Mouse (Mus musculus) midbrain, embryonic 11.5 days (tissue): ENCODE data around the gene Pglyrp1. TPM values are rescaled to one million over a fixed set of nuclear protein-coding genes. Genes with fewer than 3 reads are reported as not detected.

Experiments used
- ATAC-seq: fragments of 200-750 bp; cut with Nextera tagmentation; 2 replicates; pipeline ENCODE4 v1.8.0; 2017; ENCODE audit warnings: moderate TSS enrichment, moderate library complexity; ENCODE audit not compliant: low FRiP score
- DNase-seq: peaks from one replicate; pipeline ENCODE4 v3.0.0; 2015; ENCODE audit warnings: low spot score; ENCODE audit errors: missing footprints
- H3K27ac ChIP-seq: fragments of 300-500 bp; sonication (generic); 2 replicates; pipeline ENCODE4 v1.5.1; 2014; ENCODE audit warnings: low read depth, low read length
- H3K27me3 ChIP-seq: fragments of 300-500 bp; sonication (generic); 2 replicates; pipeline ENCODE4 v1.6.1; 2014; ENCODE audit warnings: mild to moderate bottlenecking, low read length, moderate library complexity, mixed read lengths; ENCODE audit not compliant: control insufficient read depth, insufficient read depth
- H3K36me3 ChIP-seq: fragments of 300-500 bp; sonication (generic); 2 replicates; pipeline ENCODE4 v1.6.1; 2014; ENCODE audit warnings: mild to moderate bottlenecking, low read length, moderate library complexity, mixed read lengths; ENCODE audit not compliant: control insufficient read depth, insufficient read depth
- H3K4me1 ChIP-seq: fragments of 300-500 bp; sonication (generic); 2 replicates; pipeline ENCODE4 v1.6.1; 2014; ENCODE audit warnings: low read length; ENCODE audit not compliant: control insufficient read depth, insufficient read depth
- H3K4me2 ChIP-seq: fragments of 300-500 bp; sonication (generic); 2 replicates; pipeline ENCODE4 v1.6.1; 2014; ENCODE audit warnings: mild to moderate bottlenecking, moderate library complexity
- H3K4me3 ChIP-seq: fragments of 300-500 bp; sonication (generic); 2 replicates; pipeline ENCODE4 v1.5.1; 2014; ENCODE audit warnings: low read depth, low read length
- H3K9ac ChIP-seq: fragments of 300-500 bp; sonication (generic); 2 replicates; pipeline ENCODE4 v1.6.1; 2014; ENCODE audit warnings: low read length
- H3K9me3 ChIP-seq: fragments of 300-500 bp; sonication (generic); 2 replicates; pipeline ENCODE4 v1.6.1; 2016; ENCODE audit warnings: low read length; ENCODE audit not compliant: control insufficient read depth
- WGBS: fragments of 180-500 bp; shearing (Covaris S2); extraction: QIAGEN DNeasy Blood & Tissue Kit; methylation state at CpG from one replicate; pipeline ENCODE4 v1.1.7; 2014; 5-methylcytosine and 5-hydroxymethylcytosine counted together
- polyA plus RNA-seq: library from polyadenylated mRNA; unstranded; fragments of >200 nt; fragmentation: Nextera tagmentation; extraction: Ambion mirVana; gene quantifications from 2 replicates; pipeline ENCODE4 v1.2.1, GENCODE M21; 2014

Pglyrp1 gene
- polyA plus RNA-seq, 1 experiment from 2014 or later = 2.7 TPM

DNA sequence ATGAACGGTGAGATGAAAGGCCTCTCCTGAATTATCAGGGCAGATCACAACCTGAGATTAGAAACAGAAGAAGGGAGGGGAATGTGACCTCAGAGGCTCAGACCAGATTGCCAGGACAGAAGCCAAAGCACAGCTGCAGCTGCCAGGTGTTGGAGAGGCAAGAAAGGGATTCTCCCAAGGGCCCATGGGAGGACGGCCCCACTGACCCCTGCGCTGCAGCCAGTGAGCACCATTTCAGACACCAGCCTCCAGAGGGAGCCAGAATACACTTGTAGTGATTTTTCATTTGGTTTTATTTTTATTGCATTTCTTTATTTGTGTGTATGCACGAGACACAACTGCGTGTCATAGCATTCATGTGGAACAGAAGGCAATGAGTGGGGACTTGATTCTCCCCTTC is 25.4 kb downstream of the Pglyrp1 start:
- Histone ChIP-seq H3K27me3 (peaks cover 12% of the 10 kb centered on the region), H3K27ac (no peak overlapping the region), H3K4me3 (no peak overlapping the region), H3K4me2 (no peak overlapping the region), H3K9me3 (no peaks in the 10 kb centered on the region), H3K4me1 (peaks cover 16% of the 10 kb centered on the region), H3K9ac (no peak overlapping the region), H3K36me3 (no peaks in the 10 kb centered on the region; the same call in 1 of the 2 replicates)
- ATAC-seq (0 out of 2 replicates have a peak, but pooled peaks have one; percentile 19), DNase-seq (peak; percentile 91)
- 40% methylated on average over 5 of the region's 5 CpGs for whole genome bisulfite sequencing

DNA sequence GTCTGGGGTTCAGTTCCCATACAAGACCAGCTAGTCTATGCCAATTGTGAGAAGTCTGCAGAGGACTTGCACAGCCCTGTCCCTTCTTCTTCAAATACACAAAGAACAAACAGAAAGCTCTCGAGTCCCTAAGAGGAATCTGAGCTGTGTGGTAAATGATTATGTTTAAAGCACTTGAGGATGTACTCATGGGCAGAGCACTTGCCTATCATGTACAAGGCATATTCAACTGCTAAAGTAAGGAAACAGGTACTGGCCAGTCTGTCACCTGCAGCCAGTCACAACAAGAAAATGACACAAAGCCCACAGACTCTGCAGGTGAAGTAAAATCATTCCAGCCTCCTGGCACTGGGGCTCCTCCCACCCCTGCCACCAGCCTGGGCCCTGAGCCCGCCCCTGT is 29.4 kb downstream of the Pglyrp1 start:
- 89% methylated on average over 2 of the region's 2 CpGs for WGBS
- no peaks in the 10 kb centered on the region for H3K9me3 ChIP-seq
- H3K36me3 ChIP-seq = no peaks in the 10 kb centered on the region; the same call in 1 of the 2 replicates
- no peak overlapping the region for H3K9ac ChIP-seq
- DNase-seq (no peak), ATAC-seq (no peak)
- H3K4me2 ChIP-seq = no peak overlapping the region
- no peaks in the 10 kb centered on the region for H3K27me3 ChIP-seq
- peaks cover 3% of the 10 kb centered on the region; the same call in 1 of the 2 replicates for H3K4me1 ChIP-seq
- H3K4me3 ChIP-seq = no peak overlapping the region
- no peak overlapping the region for H3K27ac ChIP-seq

DNA sequence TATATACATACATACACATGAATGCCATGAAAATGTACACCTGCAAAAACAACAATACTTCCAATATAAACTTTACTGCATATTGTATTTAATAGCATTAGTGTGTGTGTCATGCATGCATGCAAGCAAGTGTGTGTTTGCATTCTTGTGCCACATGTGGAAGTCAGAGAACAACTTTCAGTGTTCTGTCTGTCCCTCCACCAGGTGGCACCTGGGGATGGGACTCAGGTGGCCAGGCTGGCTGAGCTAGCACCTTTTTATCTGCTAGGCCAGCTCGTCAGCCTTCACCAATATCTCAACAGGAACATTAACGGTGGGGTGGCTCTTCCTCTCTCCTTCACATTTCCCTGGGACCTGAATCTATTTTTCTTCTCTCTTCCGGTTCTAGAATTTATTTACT is 31.4 kb downstream of the Pglyrp1 start:
- H3K27me3 ChIP-seq = no peaks in the 10 kb centered on the region
- H3K4me2 ChIP-seq = no peak overlapping the region
- H3K36me3 ChIP-seq = no peaks in the 10 kb centered on the region; the same call in 1 of the 2 replicates
- H3K4me3 ChIP-seq = no peak overlapping the region
- 71% methylated on average over 3 of the region's 3 CpGs for WGBS
- no peak overlapping the region for H3K9ac ChIP-seq
- DNase-seq = no peak
- H3K9me3 ChIP-seq = no peaks in the 10 kb centered on the region
- H3K27ac ChIP-seq = no peak overlapping the region
- ATAC-seq = no peak
- no peaks in the 10 kb centered on the region for H3K4me1 ChIP-seq

DNA sequence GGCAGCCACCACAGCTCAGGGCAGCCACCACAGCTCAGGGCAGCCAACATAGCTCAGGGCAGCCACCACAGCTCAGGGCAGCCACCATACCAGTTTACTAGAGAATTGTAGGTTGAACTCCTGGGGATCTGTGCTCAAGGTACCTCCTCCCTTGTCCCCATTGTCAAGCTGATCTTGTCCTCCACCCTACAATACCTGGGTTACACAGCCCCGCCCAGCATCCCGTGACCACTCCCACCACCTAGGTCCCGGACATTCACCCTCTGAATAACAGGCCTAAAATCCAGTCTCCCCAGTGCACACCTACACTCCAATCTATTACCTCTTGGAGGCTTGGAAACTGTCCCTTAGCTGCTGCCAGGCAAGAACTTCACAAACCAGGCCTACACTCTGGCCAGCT is 33.8 kb downstream of the Pglyrp1 start:
- 88% methylated on average over 3 of the region's 3 CpGs for WGBS
- DNase-seq (no peak), ATAC-seq (no peak)
- H3K9me3 ChIP-seq = no peaks in the 10 kb centered on the region
- H3K9ac ChIP-seq = no peak overlapping the region
- no peak overlapping the region for H3K4me2 ChIP-seq
- H3K4me1 ChIP-seq = peaks cover 11% of the 10 kb centered on the region
- H3K27ac ChIP-seq = no peak overlapping the region
- H3K36me3 ChIP-seq = no peaks in the 10 kb centered on the region
- no peaks in the 10 kb centered on the region for H3K27me3 ChIP-seq
- no peak overlapping the region for H3K4me3 ChIP-seq

DNA sequence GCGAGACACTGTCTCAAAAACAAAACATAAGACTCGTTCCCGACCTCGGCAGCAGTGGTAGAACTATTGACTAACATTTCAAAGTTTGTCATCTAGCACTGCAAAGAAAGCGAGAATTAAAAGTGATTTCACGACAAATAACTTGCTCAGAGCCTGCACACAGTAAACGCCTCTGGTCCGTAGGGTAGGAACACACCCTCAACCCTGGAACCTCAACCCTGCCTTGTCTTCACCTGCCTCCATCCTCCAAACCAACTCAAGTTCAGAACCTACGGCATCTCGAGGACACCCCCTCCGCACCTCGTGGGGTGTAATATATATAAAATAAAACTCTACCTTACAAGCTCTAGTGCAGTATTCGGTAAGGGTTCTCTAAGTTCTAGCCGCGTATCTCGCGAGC is 38.7 kb downstream of the Pglyrp1 start:
- 8% methylated on average over 17 of the region's 17 CpGs for WGBS
- no peak overlapping the region for H3K27ac ChIP-seq
- H3K4me3 ChIP-seq = peak overlapping the region; percentile 77
- ATAC-seq (no peak; the same call in 1 of the 2 replicates), DNase-seq (no peak)
- H3K36me3 ChIP-seq = no peaks in the 10 kb centered on the region
- peak overlapping the region; percentile 69 for H3K9ac ChIP-seq
- no peaks in the 10 kb centered on the region for H3K9me3 ChIP-seq
- H3K4me2 ChIP-seq = peak overlapping the region; percentile 67
- H3K27me3 ChIP-seq = no peaks in the 10 kb centered on the region
- peaks cover 16% of the 10 kb centered on the region for H3K4me1 ChIP-seq

DNA sequence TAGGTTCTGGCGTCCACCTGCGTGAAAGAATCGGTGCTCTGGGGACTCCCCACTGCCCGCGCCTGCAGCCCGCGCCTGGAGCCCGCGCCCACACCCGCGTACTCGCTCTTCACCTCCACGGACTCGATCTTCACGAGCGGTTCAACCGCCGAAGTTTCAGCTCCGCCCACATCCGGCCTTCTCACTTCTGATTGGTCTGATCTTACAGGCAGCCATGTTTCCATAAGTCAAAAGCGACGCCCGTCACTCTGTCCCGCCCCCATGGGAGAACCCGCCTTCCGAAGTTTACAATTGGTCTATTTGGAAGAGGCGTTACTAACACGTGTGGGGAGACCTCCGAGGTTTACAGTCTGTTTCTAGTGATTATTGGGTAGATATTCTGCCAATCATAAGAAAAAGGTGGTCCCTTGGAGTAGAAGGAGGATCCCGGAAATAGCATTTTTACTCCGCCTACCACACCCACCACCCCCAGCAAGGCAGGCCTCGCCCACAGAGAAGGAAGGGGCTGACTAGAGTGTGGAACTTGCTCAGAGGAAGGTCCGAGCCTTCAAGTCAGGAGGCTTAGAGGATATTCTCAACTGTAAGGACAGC is 39.2 kb downstream of the Pglyrp1 start, which contains the start of gene Ccdc61:
Ccdc61 (minus strand) TSS at position 175 of the 591 bp plus-strand sequence.
- WGBS = under 1% methylated on average over 33 of the region's 33 CpGs
- H3K36me3 ChIP-seq = no peaks in the 10 kb centered on the region
- ATAC-seq (peak; percentile 99), DNase-seq (peak; percentile 100)
- no peaks in the 10 kb centered on the region for H3K9me3 ChIP-seq
- peak within 1 kb of the TSS; percentile 77 for H3K4me3 ChIP-seq
- H3K27me3 ChIP-seq = no peaks in the 10 kb centered on the region
- H3K4me1 ChIP-seq = peaks cover 16% of the 10 kb centered on the region
- H3K27ac ChIP-seq = no peak within 1 kb of the TSS
- H3K4me2 ChIP-seq = peak within 1 kb of the TSS; percentile 67
- H3K9ac ChIP-seq = peak within 1 kb of the TSS; percentile 69

DNA sequence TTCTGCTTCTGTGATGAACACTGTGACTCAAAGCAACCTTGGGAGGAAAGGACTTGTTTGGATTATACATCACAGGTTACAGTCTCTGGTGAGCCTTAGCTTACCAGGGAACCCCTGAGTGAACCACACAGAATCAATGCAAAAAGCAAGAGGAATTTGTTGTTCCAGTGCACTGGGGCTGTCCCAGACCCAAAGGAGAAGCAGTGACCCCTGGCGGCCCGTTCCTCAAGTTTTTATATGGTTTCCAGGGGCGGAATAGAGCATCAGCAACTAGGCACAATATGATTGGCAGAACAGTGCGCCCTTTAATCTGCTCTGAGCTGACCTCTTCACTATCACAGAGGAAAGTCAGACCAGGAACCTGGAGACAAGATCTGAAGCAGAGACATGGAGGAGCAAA is 45.1 kb downstream of the Pglyrp1 start:
- Histone ChIP-seq H3K9ac (no peak overlapping the region), H3K4me3 (no peak overlapping the region), H3K27me3 (no peaks in the 10 kb centered on the region), H3K27ac (no peak overlapping the region), H3K4me1 (peaks cover 4% of the 10 kb centered on the region), H3K36me3 (no peaks in the 10 kb centered on the region), H3K4me2 (no peak overlapping the region), H3K9me3 (no peaks in the 10 kb centered on the region)
- no peak for ATAC-seq
- DNase-seq = no peak
- 65% methylated on average over 4 of the region's 4 CpGs for WGBS

DNA sequence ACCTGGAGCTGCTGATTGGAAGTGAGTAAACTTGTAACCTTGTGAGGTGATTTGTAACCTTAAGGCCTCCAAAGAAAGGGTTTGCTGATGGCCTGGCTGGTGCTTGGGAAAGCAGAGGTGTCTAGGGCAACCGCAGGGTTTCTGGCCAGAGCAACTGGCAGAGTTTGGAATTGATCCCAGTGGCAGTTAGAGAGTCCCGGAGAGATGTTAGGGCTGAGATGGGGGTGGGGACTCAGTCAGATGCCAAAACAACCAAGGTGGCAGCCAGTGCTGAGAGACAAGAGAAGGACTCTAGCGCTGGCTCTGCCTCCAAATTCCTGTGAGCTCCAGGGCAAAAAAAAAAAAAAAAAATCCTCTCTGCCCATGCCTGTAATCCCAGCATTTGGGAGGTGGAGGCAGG is 46.8 kb downstream of the Pglyrp1 start:
- DNase-seq (no peak), ATAC-seq (no peak)
- Histone ChIP-seq H3K9me3 (no peaks in the 10 kb centered on the region), H3K4me1 (peaks cover 16% of the 10 kb centered on the region), H3K4me2 (no peak overlapping the region), H3K4me3 (no peak overlapping the region), H3K27me3 (no peaks in the 10 kb centered on the region), H3K27ac (no peak overlapping the region), H3K36me3 (no peaks in the 10 kb centered on the region), H3K9ac (no peak overlapping the region)
- 72% methylated on average over 3 of the region's 3 CpGs for WGBS

DNA sequence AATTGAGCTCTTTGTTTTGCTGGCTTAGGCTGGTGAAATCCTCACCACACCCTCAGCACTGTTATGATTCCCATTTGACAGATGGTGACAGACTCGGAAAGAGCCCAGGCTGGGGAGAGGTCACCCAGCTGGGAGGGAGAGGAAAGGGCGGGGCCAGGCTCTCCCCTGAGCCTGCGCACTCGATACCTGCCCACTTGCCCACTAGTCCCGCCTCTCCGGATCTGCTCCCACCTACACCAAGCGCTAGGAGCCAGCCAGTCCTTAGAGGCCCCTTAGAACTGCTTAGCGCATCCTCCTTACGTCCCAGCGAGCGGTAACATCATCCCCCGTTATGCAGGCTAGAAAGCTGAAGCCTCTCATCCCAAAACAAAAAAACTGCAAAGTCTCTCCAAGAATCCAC is 49.9 kb downstream of the Pglyrp1 start:
- peak; percentile 84 for DNase-seq
- no peak for ATAC-seq
- H3K4me1 ChIP-seq = peaks cover 38% of the 10 kb centered on the region
- H3K4me2 ChIP-seq = peak overlapping the region; percentile 19; the same call in 1 of the 2 replicates
- WGBS = 1% methylated on average over 12 of the region's 12 CpGs
- peak overlapping the region; percentile 39 for H3K9ac ChIP-seq
- no peaks in the 10 kb centered on the region for H3K36me3 ChIP-seq
- H3K4me3 ChIP-seq = no peak overlapping the region
- H3K27me3 ChIP-seq = no peaks in the 10 kb centered on the region
- H3K9me3 ChIP-seq = no peaks in the 10 kb centered on the region
- peak overlapping the region; percentile 61; the same call in 1 of the 2 replicates for H3K27ac ChIP-seq
